Mouse (Mus musculus) heart, adult 2 months (tissue): ENCODE data around the gene Gm8909. TPM values are rescaled to one million over a fixed set of nuclear protein-coding genes. Genes with fewer than 3 reads are reported as not detected.

Experiments used
- DNase-seq, 2 experiments: peaks; one replicate each; pipeline ENCODE4 v3.0.0; 2021
- H3K27ac ChIP-seq: fragments of 200-600 bp; 2 replicates; pipeline ENCODE4 v1.8.1; 2022
- H3K27me3 ChIP-seq: fragments of 200-500 bp; 2 replicates; pipeline ENCODE4 v1.6.1; 2012; ENCODE audit warnings: mild to moderate bottlenecking, low read length, inconsistent platforms, mixed read lengths; ENCODE audit not compliant: control insufficient read depth, insufficient read depth
- H3K36me3 ChIP-seq: fragments of 200-500 bp; 2 replicates; pipeline ENCODE4 v1.6.1; 2012; ENCODE audit warnings: low read length, inconsistent platforms; ENCODE audit not compliant: control insufficient read depth, insufficient read depth
- H3K4me1 ChIP-seq: fragments of 200-500 bp; 2 replicates; pipeline ENCODE4 v1.6.1; 2011; ENCODE audit warnings: low read length; ENCODE audit not compliant: control insufficient read depth, insufficient read depth
- H3K4me3 ChIP-seq: fragments of 200-600 bp; 2 replicates; pipeline ENCODE4 v1.8.1; 2022
- H3K79me2 ChIP-seq: fragments of 200-500 bp; replicated peaks from 2 replicates; pipeline ENCODE4 v1.6.1; 2012; ENCODE audit warnings: mild to moderate bottlenecking, inconsistent platforms, low read length, moderate library complexity, mixed read lengths; ENCODE audit not compliant: control insufficient read depth, insufficient read depth
- H3K9ac ChIP-seq: fragments of 200-500 bp; 2 replicates; pipeline ENCODE4 v1.6.1; 2012; ENCODE audit warnings: low read depth, mild to moderate bottlenecking, control low read depth, inconsistent platforms, low read length, mixed read lengths
- CTCF ChIP-seq: fragments of 200-600 bp; IDR thresholded peaks from 2 replicates; pipeline ENCODE4 v1.8.1; 2022; ENCODE audit warnings: antibody characterized with exemption, mild to moderate bottlenecking, moderate library complexity
- EP300 ChIP-seq: fragments of 200-500 bp; IDR thresholded peaks from 2 replicates; pipeline ENCODE4 v1.6.1; 2011; ENCODE audit warnings: low read depth, low read length, control low read depth; ENCODE audit not compliant: insufficient read depth
- POLR2A ChIP-seq: fragments of 200-500 bp; IDR thresholded peaks from 2 replicates; pipeline ENCODE4 v1.6.1; 2011; ENCODE audit warnings: mild to moderate bottlenecking, low read depth, low read length, control low read depth; ENCODE audit not compliant: insufficient read depth
- WGBS: fragments of 180-500 bp; shearing (Covaris S2); methylation state at CpG from one replicate; pipeline ENCODE4 v1.1.7; 2018; 5-methylcytosine and 5-hydroxymethylcytosine counted together
- intact Hi-C: fragments of 180-260 bp; cut with DNase I; formaldehyde crosslinking; loops from one replicate; pipeline ENCODE4 v1.15.1; 2025
- long read RNA-seq: library from polyadenylated mRNA; stranded (forward); transcript quantifications from one replicate; pipeline ENCODE4 v2.0.0, GENCODE M21; 2021
- polyA plus RNA-seq: library from polyadenylated mRNA; depleted of rRNA; stranded (reverse); fragments of >200 nt; gene quantifications from 2 replicates; pipeline ENCODE4 v1.2.3, GENCODE M21; 2012; rRNA removed
- total RNA-seq, 2 experiments: library from RNA; stranded (reverse); gene quantifications; 2 replicates each; pipeline ENCODE4 v1.2.3; 2021

The Gm8909 gene
- total RNA-seq (under 1 TPM in 1 of 2 experiments, not detected in 1; 0.29 TPM), polyA plus RNA-seq (not detected in 2 replicates)
- long read RNA-seq = 0 reads

DNA sequence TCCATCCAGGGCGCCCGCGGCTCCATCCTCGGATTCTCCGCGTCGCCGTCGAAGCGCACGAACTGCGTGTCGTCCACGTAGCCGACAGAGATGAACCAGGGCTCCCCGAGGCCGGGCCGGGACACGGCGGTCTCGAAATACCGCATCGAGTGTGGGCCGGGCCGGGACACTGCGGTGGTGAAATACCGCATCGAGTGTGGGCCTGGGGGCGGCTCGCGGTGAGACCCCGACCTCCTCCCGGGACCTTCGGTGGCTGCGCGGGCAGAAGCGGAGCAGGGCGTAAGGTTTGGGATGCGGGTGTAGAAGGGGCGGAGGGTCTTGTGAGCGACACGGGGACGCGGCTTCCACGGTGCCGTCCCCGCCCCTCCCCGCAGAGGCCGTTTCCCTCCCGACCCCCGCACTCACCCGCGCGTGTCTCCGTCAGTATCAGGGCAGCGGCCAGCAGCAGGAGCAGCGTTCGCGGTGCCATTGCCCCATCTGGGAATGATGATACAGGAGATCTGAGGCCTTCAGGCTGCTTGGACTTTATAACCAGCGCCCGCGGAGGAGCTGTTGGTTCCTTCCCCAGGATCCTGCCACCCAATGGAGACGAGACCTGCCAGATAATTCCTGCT lies at the start of gene Gm8909:
Gm8909 (minus strand) TSS at position 499 of the 614 bp plus-strand sequence.
- H3K36me3 ChIP-seq = no peaks in the 10 kb centered on the region
- H3K27me3 ChIP-seq = peaks cover 15% of the 10 kb centered on the region
- intact Hi-C loops = no loop called here
- TF ChIP-seq CTCF (no peak), EP300 (no peak), POLR2A (no peak)
- H3K9ac ChIP-seq = peak within 1 kb of the TSS; percentile 54
- H3K27ac ChIP-seq = no peak within 1 kb of the TSS
- 3% methylated on average over 63 of the region's 63 CpGs for WGBS
- H3K4me1 ChIP-seq = no peaks in the 10 kb centered on the region
- H3K4me3 ChIP-seq = peak within 1 kb of the TSS; percentile 40
- no peaks in the 10 kb centered on the region for H3K79me2 ChIP-seq
- DNase-seq = no peak

GRCm38 (mm10) chr17:36215586-36215985 lies 47.2 kb upstream of the Gm8909 start:
- no peak overlapping the region for H3K9ac ChIP-seq
- H3K36me3 ChIP-seq = no peaks in the 10 kb centered on the region
- no peak for DNase-seq
- H3K4me1 ChIP-seq = no peaks in the 10 kb centered on the region
- H3K79me2 ChIP-seq = no peaks in the 10 kb centered on the region
- intact Hi-C loops = no loop called here
- WGBS = 5% methylated on average over 20 of the region's 20 CpGs
- TF ChIP-seq POLR2A (no peak), CTCF (no peak)
- no peak overlapping the region for H3K27ac ChIP-seq
- H3K27me3 ChIP-seq = peaks cover 11% of the 10 kb centered on the region
- no peak overlapping the region for H3K4me3 ChIP-seq

GRCm38 (mm10) chr17:36206846-36207245 lies 38.5 kb upstream of the Gm8909 start:
- DNase-seq = no peak
- peaks cover 4% of the 10 kb centered on the region for H3K27me3 ChIP-seq
- intact Hi-C loops = no loop called here
- no peak overlapping the region for H3K9ac ChIP-seq
- H3K36me3 ChIP-seq = no peaks in the 10 kb centered on the region
- H3K4me1 ChIP-seq = no peaks in the 10 kb centered on the region
- H3K4me3 ChIP-seq = no peak overlapping the region
- no peak for TF ChIP-seq POLR2A
- TF ChIP-seq EP300 = no peak
- no peak for TF ChIP-seq CTCF
- H3K27ac ChIP-seq = no peak overlapping the region
- no peaks in the 10 kb centered on the region for H3K79me2 ChIP-seq

DNA sequence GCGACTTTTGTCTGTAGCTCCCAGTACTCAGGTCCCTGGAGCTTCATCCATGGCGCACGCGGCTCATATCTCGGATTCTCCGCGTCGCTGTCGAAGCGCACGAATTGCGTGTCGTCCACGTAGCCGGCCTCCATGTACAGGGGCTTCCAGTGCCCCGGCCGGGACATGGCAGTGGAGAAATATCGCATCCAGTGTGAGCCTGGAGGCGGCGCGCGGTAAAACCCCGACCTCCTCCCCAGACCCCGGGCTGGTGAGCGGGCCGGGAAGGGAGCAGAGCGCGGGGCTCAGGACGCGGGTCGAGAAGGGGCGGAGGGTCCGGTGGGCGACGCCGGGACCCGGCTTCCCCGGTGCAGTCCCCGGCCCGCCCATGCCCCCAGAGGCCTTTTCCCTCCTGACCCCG lies 37.5 kb upstream of the Gm8909 start:
- TF ChIP-seq CTCF = no peak
- TF ChIP-seq EP300 = no peak
- Histone ChIP-seq H3K36me3 (no peaks in the 10 kb centered on the region), H3K79me2 (no peaks in the 10 kb centered on the region), H3K4me3 (peak overlapping the region; percentile 50), H3K9ac (peak overlapping the region; percentile 66), H3K27me3 (peaks cover 4% of the 10 kb centered on the region), H3K27ac (no peak overlapping the region), H3K4me1 (no peaks in the 10 kb centered on the region)
- peak in 1 of 2 experiments; percentile 23 for DNase-seq
- intact Hi-C loops = no loop called here
- WGBS = under 1% methylated on average over 37 of the region's 41 CpGs

DNA sequence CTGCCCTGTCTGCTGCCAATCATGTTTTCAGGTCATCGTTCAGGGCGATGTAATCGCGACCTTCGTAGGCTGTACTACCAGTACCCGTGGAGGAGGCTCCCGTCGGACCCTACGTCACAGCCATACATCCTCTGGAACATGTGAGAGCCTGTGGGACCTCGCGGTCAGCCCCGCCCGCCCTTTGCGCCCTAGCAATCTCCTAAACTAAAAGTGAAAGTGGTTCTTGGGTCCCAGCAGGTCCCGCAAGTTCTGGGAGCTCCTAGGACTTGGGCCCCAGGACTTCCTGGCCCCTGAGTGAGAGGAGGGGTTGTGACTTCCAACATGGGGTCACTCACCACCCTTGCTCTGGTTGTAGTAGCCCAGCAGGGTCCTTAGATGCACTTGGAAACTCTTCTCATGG lies 37.1 kb upstream of the Gm8909 start:
- H3K4me3 ChIP-seq = peak overlapping the region; percentile 50
- no peaks in the 10 kb centered on the region for H3K36me3 ChIP-seq
- intact Hi-C loops = no loop called here
- H3K4me1 ChIP-seq = no peaks in the 10 kb centered on the region
- DNase-seq = peak; percentile 44 to 55
- H3K27ac ChIP-seq = no peak overlapping the region
- TF ChIP-seq EP300 (no peak), CTCF (no peak), POLR2A (no peak)
- no peaks in the 10 kb centered on the region for H3K79me2 ChIP-seq
- peaks cover 4% of the 10 kb centered on the region for H3K27me3 ChIP-seq
- WGBS = 3% methylated on average over 15 of the region's 15 CpGs
- H3K9ac ChIP-seq = peak overlapping the region; percentile 66

DNA sequence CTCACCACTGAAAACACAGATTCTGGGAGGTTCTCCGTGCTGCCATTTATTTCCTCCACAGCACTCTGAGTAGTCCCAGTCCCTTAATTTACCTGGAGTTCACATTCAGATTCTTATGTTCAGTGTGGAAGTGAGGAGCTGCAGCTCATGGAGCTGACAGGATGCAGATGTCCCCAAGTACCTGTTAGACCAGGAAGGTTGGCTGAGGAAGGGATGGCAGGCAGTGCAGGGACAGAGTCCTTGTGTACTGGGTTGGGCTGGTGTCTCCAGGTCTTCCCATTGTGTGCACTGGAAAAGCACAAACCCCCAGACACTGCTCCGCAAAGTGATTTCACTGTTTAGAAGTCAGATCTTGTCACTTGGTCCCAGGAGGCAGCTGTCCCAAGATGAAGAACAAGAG lies 33.5 kb upstream of the Gm8909 start:
- intact Hi-C loops = no loop called here

More for the DNA sequence above, 33.5 kb upstream of the Gm8909 start:
- no peak for TF ChIP-seq EP300
- no peak for TF ChIP-seq POLR2A
- TF ChIP-seq CTCF = no peak
- H3K4me3 ChIP-seq = no peak overlapping the region
- DNase-seq = no peak
- H3K79me2 ChIP-seq = no peaks in the 10 kb centered on the region
- H3K4me1 ChIP-seq = no peaks in the 10 kb centered on the region
- no peak overlapping the region for H3K27ac ChIP-seq
- no peak overlapping the region for H3K9ac ChIP-seq
- peaks cover 6% of the 10 kb centered on the region for H3K27me3 ChIP-seq
- 86% methylated on average over 2 of the region's 2 CpGs for WGBS
- H3K36me3 ChIP-seq = no peaks in the 10 kb centered on the region
